Mouse (Mus musculus) bone marrow, adult 2 months (tissue): Measurements from ENCODE around the gene 3425401B19Rik.

Experiments
- CTCF ChIP-seq: fragments of 200-500 bp; IDR thresholded peaks from 2 replicates; pipeline ENCODE4 v1.5.1; 2011; ENCODE audit warnings: low read length, control low read depth; ENCODE audit not compliant: control insufficient read depth, insufficient read depth
- POLR2A ChIP-seq: fragments of 200-500 bp; IDR thresholded peaks from 2 replicates; pipeline ENCODE4 v1.6.1; 2011; ENCODE audit warnings: low read depth, mild to moderate bottlenecking, control low read depth, low read length, borderline replicate concordance; ENCODE audit not compliant: control insufficient read depth

DNA sequence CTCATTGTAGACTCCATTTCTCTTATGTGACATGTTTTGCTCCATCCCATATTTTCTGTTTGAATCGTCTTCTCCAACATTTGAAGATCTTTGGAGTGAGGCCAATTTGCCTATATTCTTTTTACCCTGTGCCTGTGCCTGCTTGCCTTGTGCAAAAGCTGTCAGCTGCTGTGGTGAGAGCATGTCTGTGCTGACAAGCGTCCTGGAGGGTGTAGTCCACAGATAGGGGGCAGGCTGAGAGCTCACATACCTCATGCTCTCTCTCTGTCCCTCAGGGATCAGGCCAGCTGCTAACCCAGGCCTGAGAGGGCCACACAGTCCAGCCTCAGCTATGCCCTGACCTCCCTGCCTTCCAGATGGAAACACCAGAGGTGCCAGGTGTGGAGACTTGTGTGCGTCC lies 11.9 kb downstream of the 3425401B19Rik start:
- TF ChIP-seq CTCF (no peak), POLR2A (no peak)
